Mouse (Mus musculus): ENCODE measurements at regions not wholly inside any gene's neighbourhood (a gene's known extent, or its start where the extent isn't known, plus 50 kb on each side); places are given as distances from the start of the nearest gene placed in this dataset.

- no peaks in the 10 kb centered on the region for H3K9me3 ChIP-seq (replicated peaks)
- H3K27me3 ChIP-seq = no peaks in the 10 kb centered on the region
- WGBS = 62% methylated on average over 2 of the region's 2 CpGs
- no peaks in the 10 kb centered on the region for H3K4me1 ChIP-seq
- H3K4me3 ChIP-seq (replicated peaks) = no peak overlapping the region
- H3K9ac ChIP-seq = no peak overlapping the region
- H3K36me3 ChIP-seq = no peaks in the 10 kb centered on the region
- no peak overlapping the region for H3K27ac ChIP-seq (replicated peaks)
- H3K4me2 ChIP-seq (replicated peaks) = no peak overlapping the region
- ATAC-seq (ENCODE audit: insufficient number of reproducible peaks, low FRiP score, low TSS enrichment, low read depth) = no peak
Measured at GRCm38 (mm10) chr3:143501017-143501416, 619.2 kb upstream of the Pkn2 start.

GRCm38 (mm10) chr3:143495389-143495788 is 613.6 kb upstream of the Pkn2 start:
- Histone ChIP-seq H3K4me2 (replicated peaks) (no peak overlapping the region), H3K36me3 (no peaks in the 10 kb centered on the region), H3K27ac (replicated peaks) (no peak overlapping the region), H3K4me3 (replicated peaks) (no peak overlapping the region), H3K9ac (no peak overlapping the region), H3K9me3 (replicated peaks) (no peaks in the 10 kb centered on the region), H3K4me1 (no peaks in the 10 kb centered on the region), H3K27me3 (no peaks in the 10 kb centered on the region)
- WGBS = 86% methylated on average over 4 of the region's 4 CpGs
- no peak for ATAC-seq (ENCODE audit: insufficient number of reproducible peaks, low FRiP score, low TSS enrichment, low read depth)

- WGBS = 79% methylated on average over 8 of the region's 8 CpGs
- Histone ChIP-seq H3K9me3 (replicated peaks) (no peaks in the 10 kb centered on the region), H3K27ac (replicated peaks) (no peak overlapping the region), H3K27me3 (no peaks in the 10 kb centered on the region), H3K9ac (no peak overlapping the region), H3K4me3 (replicated peaks) (no peak overlapping the region), H3K36me3 (no peaks in the 10 kb centered on the region), H3K4me2 (replicated peaks) (no peak overlapping the region), H3K4me1 (no peaks in the 10 kb centered on the region)
- ATAC-seq (ENCODE audit: insufficient number of reproducible peaks, low FRiP score, low TSS enrichment, low read depth) = no peak
Measured at GRCm38 (mm10) chr3:143477916-143478610, 596.3 kb upstream of the Pkn2 start.

- WGBS = 61% methylated on average over 5 of the region's 5 CpGs
- no peak for ATAC-seq (ENCODE audit: insufficient number of reproducible peaks, low FRiP score, low TSS enrichment, low read depth)
- Histone ChIP-seq H3K27ac (replicated peaks) (no peak overlapping the region), H3K9me3 (replicated peaks) (no peaks in the 10 kb centered on the region), H3K36me3 (no peaks in the 10 kb centered on the region), H3K4me3 (replicated peaks) (no peak overlapping the region), H3K4me1 (no peaks in the 10 kb centered on the region), H3K9ac (no peak overlapping the region), H3K27me3 (no peaks in the 10 kb centered on the region), H3K4me2 (replicated peaks) (no peak overlapping the region)
Measured at GRCm38 (mm10) chr3:143475461-143475860, 593.7 kb upstream of the Pkn2 start.

GRCm38 (mm10) chr3:143447005-143447709 is 565.4 kb upstream of the Pkn2 start:
- Histone ChIP-seq H3K4me3 (replicated peaks) (no peak overlapping the region), H3K9me3 (replicated peaks) (no peaks in the 10 kb centered on the region), H3K4me1 (no peaks in the 10 kb centered on the region), H3K27me3 (no peaks in the 10 kb centered on the region), H3K9ac (no peak overlapping the region), H3K36me3 (no peaks in the 10 kb centered on the region), H3K4me2 (replicated peaks) (no peak overlapping the region), H3K27ac (replicated peaks) (no peak overlapping the region)
- 57% methylated on average over 7 of the region's 7 CpGs for WGBS
- ATAC-seq (ENCODE audit: insufficient number of reproducible peaks, low FRiP score, low TSS enrichment, low read depth) = no peak

GRCm38 (mm10) chr3:143417401-143417800 is 535.6 kb upstream of the Pkn2 start:
- Histone ChIP-seq H3K9me3 (replicated peaks) (no peaks in the 10 kb centered on the region), H3K27ac (replicated peaks) (no peak overlapping the region), H3K27me3 (no peaks in the 10 kb centered on the region), H3K9ac (no peak overlapping the region), H3K4me2 (replicated peaks) (no peak overlapping the region), H3K4me1 (no peaks in the 10 kb centered on the region), H3K4me3 (replicated peaks) (no peak overlapping the region), H3K36me3 (no peaks in the 10 kb centered on the region)
- no peak for ATAC-seq (ENCODE audit: insufficient number of reproducible peaks, low FRiP score, low TSS enrichment, low read depth)
- 79% methylated on average over 6 of the region's 6 CpGs for WGBS

GRCm38 (mm10) chr3:143411655-143412054 is 529.9 kb upstream of the Pkn2 start:
- no peaks in the 10 kb centered on the region for H3K36me3 ChIP-seq
- H3K27me3 ChIP-seq = no peaks in the 10 kb centered on the region
- no peak for ATAC-seq (ENCODE audit: insufficient number of reproducible peaks, low FRiP score, low TSS enrichment, low read depth)
- H3K9ac ChIP-seq = no peak overlapping the region
- 52% methylated on average over 4 of the region's 4 CpGs for WGBS
- no peaks in the 10 kb centered on the region for H3K4me1 ChIP-seq
- no peak overlapping the region for H3K27ac ChIP-seq (replicated peaks)
- no peaks in the 10 kb centered on the region for H3K9me3 ChIP-seq (replicated peaks)
- H3K4me2 ChIP-seq (replicated peaks) = no peak overlapping the region
- H3K4me3 ChIP-seq (replicated peaks) = no peak overlapping the region

GRCm38 (mm10) chr3:143398966-143399365 is 517.2 kb upstream of the Pkn2 start:
- Histone ChIP-seq H3K4me1 (no peaks in the 10 kb centered on the region), H3K4me2 (replicated peaks) (no peak overlapping the region), H3K4me3 (replicated peaks) (no peak overlapping the region), H3K9me3 (replicated peaks) (no peaks in the 10 kb centered on the region), H3K36me3 (no peaks in the 10 kb centered on the region), H3K27me3 (no peaks in the 10 kb centered on the region), H3K27ac (replicated peaks) (no peak overlapping the region), H3K9ac (no peak overlapping the region)
- no peak for ATAC-seq (ENCODE audit: insufficient number of reproducible peaks, low FRiP score, low TSS enrichment, low read depth)
- WGBS = 77% methylated on average over 2 of the region's 2 CpGs

- H3K9me3 ChIP-seq (replicated peaks) = no peaks in the 10 kb centered on the region
- no peak overlapping the region for H3K4me3 ChIP-seq (replicated peaks)
- no peaks in the 10 kb centered on the region for H3K27me3 ChIP-seq
- no peak overlapping the region for H3K27ac ChIP-seq (replicated peaks)
- no peak for ATAC-seq (ENCODE audit: insufficient number of reproducible peaks, low FRiP score, low TSS enrichment, low read depth)
- no peak overlapping the region for H3K9ac ChIP-seq
- H3K36me3 ChIP-seq = no peaks in the 10 kb centered on the region
- 67% methylated on average over 1 of the region's 1 CpGs for WGBS
- no peaks in the 10 kb centered on the region for H3K4me1 ChIP-seq
- H3K4me2 ChIP-seq (replicated peaks) = no peak overlapping the region
Measured at GRCm38 (mm10) chr3:143384357-143384756, 502.6 kb upstream of the Pkn2 start.

- Histone ChIP-seq H3K9me3 (replicated peaks) (no peaks in the 10 kb centered on the region), H3K27ac (replicated peaks) (no peak overlapping the region), H3K4me1 (no peaks in the 10 kb centered on the region), H3K27me3 (no peaks in the 10 kb centered on the region), H3K4me2 (replicated peaks) (no peak overlapping the region), H3K9ac (no peak overlapping the region), H3K4me3 (replicated peaks) (no peak overlapping the region), H3K36me3 (no peaks in the 10 kb centered on the region)
- no peak for ATAC-seq (ENCODE audit: insufficient number of reproducible peaks, low FRiP score, low TSS enrichment, low read depth)
- 14% methylated on average over 13 of the region's 13 CpGs for WGBS
Measured at GRCm38 (mm10) chr3:143379193-143379592, 497.4 kb upstream of the Pkn2 start.

GRCm38 (mm10) chr3:143377446-143377845 is 495.6 kb upstream of the Pkn2 start:
- Histone ChIP-seq H3K9ac (no peak overlapping the region), H3K27ac (replicated peaks) (no peak overlapping the region), H3K36me3 (no peaks in the 10 kb centered on the region), H3K4me1 (no peaks in the 10 kb centered on the region), H3K27me3 (no peaks in the 10 kb centered on the region), H3K4me3 (replicated peaks) (no peak overlapping the region), H3K9me3 (replicated peaks) (no peaks in the 10 kb centered on the region), H3K4me2 (replicated peaks) (no peak overlapping the region)
- WGBS = 80% methylated on average over 5 of the region's 5 CpGs
- no peak for ATAC-seq (ENCODE audit: insufficient number of reproducible peaks, low FRiP score, low TSS enrichment, low read depth)

Measured in embryonic facial prominence, embryonic 15.5 days (tissue).